Mouse (Mus musculus): ENCODE results near the gene Wif1.

Wif1 gene

GRCm38 (mm10) chr10:121070742-121071141 lies 37.0 kb downstream of the Wif1 start:
- no peak for DNase-seq

- DNase-seq: no peak
Measured at GRCm38 (mm10) chr10:121080500-121080899, 46.7 kb downstream of the Wif1 start.

DNA sequence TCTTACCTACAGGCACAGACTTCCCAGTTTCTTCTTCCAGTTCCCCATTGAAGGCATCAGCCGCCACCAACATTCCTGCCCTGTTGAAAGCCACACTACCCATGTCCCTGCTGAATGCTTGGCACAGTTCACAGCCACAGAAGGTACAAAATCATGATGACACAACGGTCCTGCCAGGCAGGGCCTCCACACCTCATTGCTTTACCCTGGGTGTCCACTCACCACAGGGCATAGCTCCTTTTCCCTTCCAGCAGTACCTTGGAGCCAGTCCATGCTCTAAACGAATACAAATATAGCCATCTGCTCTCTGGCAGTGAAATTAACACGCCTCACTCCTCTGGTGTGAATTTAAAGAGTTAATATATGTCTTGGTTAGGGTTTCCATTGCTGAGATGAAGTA lies 49.1 kb downstream of the Wif1 start:
- no peak for DNase-seq

DNA sequence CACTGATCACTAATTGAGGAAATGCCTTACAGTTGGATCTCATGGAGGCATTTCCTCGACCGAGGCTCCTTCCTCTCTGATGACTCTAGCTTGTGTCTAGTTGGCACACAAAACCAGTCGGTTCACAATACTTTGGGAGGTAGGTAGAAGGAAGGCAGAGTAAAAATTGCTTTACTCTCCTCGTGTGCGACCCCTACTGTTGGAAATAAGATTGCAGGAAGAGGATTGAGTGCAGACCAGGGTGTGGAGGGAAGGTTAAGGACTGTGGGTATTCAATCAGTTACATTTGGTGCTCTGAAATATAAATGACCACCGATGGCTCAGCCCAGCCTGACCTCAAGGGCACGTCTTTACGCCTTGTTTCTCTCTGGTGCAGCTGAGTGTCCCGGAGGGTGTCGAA lies 49.8 kb downstream of the Wif1 start:
- no peak for DNase-seq

- DNase-seq: no peak
Measured at GRCm38 (mm10) chr10:121088679-121089078, 54.9 kb downstream of the Wif1 start.

GRCm38 (mm10) chr10:121089312-121089711 lies 55.6 kb downstream of the Wif1 start:
- DNase-seq: peak; percentile 8

DNA sequence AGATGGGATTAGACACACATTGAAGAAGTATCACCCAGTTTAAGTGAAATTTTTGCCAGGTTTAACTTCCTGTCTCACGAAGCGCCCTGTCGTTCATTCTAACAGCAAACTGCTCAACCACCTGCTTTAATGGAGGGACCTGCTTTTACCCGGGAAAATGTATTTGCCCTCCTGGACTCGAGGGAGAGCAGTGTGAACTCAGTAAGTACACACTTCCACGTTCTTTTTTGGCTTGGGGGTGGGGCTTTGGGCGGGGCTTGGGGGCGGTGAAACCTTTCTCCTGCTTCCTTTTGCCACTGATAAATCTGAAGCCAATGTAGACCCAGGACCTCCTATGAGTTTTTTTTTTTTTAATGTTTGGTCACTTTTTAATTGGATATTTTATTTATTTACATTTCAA lies 56.2 kb downstream of the Wif1 start:
- no peak for DNase-seq

DNA sequence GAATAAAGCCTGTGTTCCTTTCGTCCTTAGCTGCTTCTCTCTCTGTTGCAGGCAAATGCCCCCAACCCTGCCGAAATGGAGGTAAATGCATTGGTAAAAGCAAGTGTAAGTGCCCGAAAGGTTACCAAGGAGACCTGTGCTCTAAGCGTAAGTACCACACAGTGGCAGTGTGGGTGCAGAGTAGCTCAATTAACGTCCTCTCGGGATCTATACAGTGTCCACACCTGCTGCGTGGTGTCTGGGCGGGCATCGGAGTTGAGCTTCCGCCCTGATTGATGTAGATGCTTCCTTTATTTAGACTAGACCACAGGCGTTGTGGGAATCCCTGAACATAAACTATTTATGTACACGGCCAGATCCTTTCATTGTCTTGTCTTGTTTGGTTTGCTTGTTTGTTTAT lies 62.2 kb downstream of the Wif1 start:
- DNase-seq: no peak

DNA sequence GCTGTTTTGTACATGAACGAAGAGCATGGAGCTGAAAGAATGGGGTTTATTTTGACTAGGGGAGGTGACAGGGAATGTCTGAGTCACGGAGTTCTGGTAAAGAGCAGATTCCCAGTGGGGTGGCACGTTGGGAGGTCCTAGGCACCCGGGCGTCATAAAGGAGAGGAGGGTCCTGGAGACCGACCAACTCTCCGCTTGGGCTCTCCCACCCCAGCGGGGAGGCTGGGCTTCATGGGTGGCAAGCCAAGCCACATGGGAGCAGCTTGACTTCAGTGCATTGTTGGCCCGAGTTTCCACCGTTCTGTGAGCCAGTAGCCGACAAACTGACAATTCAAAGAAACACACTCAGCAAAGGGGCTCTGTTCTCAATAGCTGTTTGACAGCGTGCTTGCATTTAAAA lies 64.5 kb downstream of the Wif1 start:
- no peak for DNase-seq

DNA sequence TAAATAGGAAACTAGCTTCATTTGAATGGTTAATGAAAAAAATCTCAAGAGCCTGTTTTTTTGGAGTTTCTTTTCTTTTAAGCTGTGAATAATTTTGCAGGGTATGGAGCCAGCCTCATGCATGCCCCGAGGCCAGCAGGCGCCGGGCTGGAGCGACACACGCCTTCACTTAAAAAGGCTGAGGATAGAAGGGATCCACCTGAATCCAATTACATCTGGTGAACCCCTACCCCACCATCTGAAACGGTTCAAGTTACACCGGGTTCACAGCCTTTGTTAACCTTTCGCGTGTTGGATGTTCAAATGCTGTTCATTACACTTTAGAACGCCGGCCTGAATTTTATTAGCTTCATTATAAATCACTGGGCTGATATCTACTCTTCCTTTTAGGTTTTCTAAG lies 65.9 kb downstream of the Wif1 start:
- no peak for DNase-seq

- DNase-seq: no peak
Measured at GRCm38 (mm10) chr10:121116115-121116514, 82.4 kb downstream of the Wif1 start.

DNA sequence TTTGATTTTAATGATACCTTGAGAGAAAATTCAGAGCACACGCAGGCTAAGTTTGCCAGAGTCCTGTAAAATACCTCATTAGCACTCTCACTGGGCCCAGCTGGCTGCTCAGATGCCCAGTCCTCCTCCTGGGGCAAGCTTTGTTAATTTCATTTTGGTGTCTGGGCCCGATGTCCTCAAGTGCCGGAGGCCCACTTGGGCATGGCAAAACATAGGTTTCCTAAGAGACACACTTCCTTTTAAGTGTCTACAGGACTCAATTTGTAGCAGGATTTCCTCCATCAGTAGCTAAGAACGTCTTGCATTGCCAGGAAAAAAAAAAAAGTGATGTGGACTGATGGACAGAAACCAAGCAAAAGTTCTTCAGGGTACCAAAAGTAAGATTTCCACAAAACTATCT lies 82.9 kb downstream of the Wif1 start:
- DNase-seq: no peak

- no peak for DNase-seq
Measured at GRCm38 (mm10) chr10:121120751-121121150, 87.0 kb downstream of the Wif1 start.

DNA sequence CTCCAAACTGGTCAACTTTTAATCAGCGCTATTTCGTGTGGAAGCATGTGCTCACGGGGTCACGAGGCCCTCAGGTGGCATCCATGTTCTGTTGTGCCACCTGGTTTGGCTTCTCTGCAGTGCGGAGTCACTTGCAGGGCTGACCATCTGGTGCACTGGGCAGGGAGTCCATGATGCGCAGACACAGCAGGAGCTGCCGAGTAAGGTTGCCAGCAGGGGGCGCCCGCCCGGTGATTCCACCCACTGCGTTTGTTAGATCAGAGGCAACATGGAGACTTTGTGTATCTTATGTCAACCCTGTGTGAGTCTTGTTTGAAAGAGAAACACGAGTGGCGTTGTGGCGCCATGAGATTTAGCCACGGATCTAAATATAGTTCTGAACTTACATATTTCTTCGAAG lies 90.7 kb downstream of the Wif1 start:
- no peak for DNase-seq

GRCm38 (mm10) chr10:121129000-121129925 lies 95.5 kb downstream of the Wif1 start:
- DNase-seq: no peak
